Mouse (Mus musculus): ENCODE results near the gene Wdr41.

DNA sequence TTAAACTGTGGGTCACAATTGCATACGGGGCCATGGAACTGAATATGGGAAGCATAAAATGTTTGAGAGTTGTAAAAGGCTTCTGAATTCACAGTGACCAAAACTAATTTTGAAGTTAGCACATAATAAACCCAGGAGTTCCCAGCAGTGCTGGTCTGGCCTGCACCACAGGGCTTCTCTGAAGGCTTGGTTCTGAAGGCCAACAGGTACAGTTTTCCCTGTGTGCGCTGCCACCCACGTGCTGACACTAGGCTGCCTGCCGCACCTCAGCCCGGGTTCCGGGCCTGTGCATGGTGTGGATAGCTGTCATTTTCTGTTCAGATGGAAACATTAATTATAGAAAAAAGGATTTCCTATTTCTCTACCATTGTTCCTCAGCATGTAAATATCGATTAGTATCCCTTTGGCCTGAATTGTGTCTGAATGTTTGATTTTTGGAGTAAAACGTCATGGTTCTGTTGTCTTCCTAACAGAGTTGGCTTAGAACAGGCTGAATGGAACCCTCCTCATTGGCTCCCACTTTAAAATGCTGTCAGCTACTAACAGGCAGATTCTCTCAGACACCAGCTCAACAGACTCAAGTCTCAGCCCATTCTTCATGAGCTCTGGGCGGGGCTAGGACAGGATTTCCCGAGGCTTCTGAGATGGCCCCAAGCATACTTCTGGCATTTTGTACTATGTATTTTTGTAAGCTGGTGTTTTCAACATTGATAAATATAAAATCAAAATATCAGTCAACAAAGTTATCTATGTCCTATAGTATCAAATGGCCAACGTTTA, 80.5 kb downstream of the Wdr41 start:
- TF ChIP-seq CTCF (IDR thresholded peaks at IDR 0.05; ENCODE audit: control insufficient read depth, insufficient read depth, insufficient read length): no peak
- no peak for TF ChIP-seq MYOD1 (IDR thresholded peaks at IDR 0.05; ENCODE audit: control insufficient read depth, insufficient read length, low read depth)
- TF ChIP-seq USF1 (IDR thresholded peaks at IDR 0.05; ENCODE audit: low read depth): no peak
- no peak for TF ChIP-seq FOSL1 (IDR thresholded peaks at IDR 0.05; ENCODE audit: insufficient read depth, low read length, poor library complexity, severe bottlenecking)
- TF ChIP-seq MAX (IDR thresholded peaks at IDR 0.05): no peak
- no peak for TF ChIP-seq CEBPB (IDR thresholded peaks at IDR 0.05; ENCODE audit: low read depth)

Measured in C2C12 (cell line).